Mouse (Mus musculus) kidney, embryonic 15.5 days (tissue): ENCODE results near the gene Acp5. TPM values are rescaled to one million over a fixed set of nuclear protein-coding genes. Genes with fewer than 3 reads are reported as not detected.

Experiments
- ATAC-seq: fragments of 200-750 bp; cut with Nextera tagmentation; replicated peaks from 2 replicates; pipeline ENCODE4 v1.8.0; 2017; ENCODE audit warnings: moderate TSS enrichment; ENCODE audit not compliant: low FRiP score
- H3K27ac ChIP-seq: fragments of 300-500 bp; sonication (generic); 2 replicates; pipeline ENCODE4 v1.5.1; 2015; ENCODE audit warnings: mild to moderate bottlenecking, inconsistent platforms
- H3K27me3 ChIP-seq: fragments of 300-500 bp; sonication (generic); 2 replicates; pipeline ENCODE4 v1.6.1; 2015; ENCODE audit warnings: inconsistent platforms
- H3K36me3 ChIP-seq: fragments of 300-500 bp; sonication (generic); 2 replicates; pipeline ENCODE4 v1.6.1; 2015; ENCODE audit warnings: inconsistent platforms
- H3K4me1 ChIP-seq: fragments of 300-500 bp; sonication (generic); 2 replicates; pipeline ENCODE4 v1.6.1; 2015; ENCODE audit warnings: inconsistent platforms
- H3K4me2 ChIP-seq: fragments of 300-500 bp; sonication (generic); 2 replicates; pipeline ENCODE4 v1.6.1; 2015; ENCODE audit warnings: moderate library complexity, mild to moderate bottlenecking, inconsistent platforms
- H3K4me3 ChIP-seq: fragments of 300-500 bp; sonication (generic); replicated peaks from 2 replicates; pipeline ENCODE4 v1.5.1; 2015; ENCODE audit warnings: mild to moderate bottlenecking, inconsistent platforms
- H3K9ac ChIP-seq: fragments of 300-500 bp; sonication (generic); 2 replicates; pipeline ENCODE4 v1.6.1; 2015; ENCODE audit warnings: mild to moderate bottlenecking, inconsistent platforms
- H3K9me3 ChIP-seq: fragments of 300-500 bp; sonication (generic); replicated peaks from 2 replicates; pipeline ENCODE4 v1.6.1; 2016; ENCODE audit warnings: inconsistent platforms
- WGBS: fragments of 180-500 bp; shearing (Covaris S2); methylation state at CpG from one replicate; pipeline ENCODE4 v1.1.7; 2015; ENCODE audit warnings: mixed read lengths; 5-methylcytosine and 5-hydroxymethylcytosine counted together
- polyA plus RNA-seq: library from polyadenylated mRNA; unstranded; fragments of >200 nt; fragmentation: Nextera tagmentation; extraction: Ambion mirVana; gene quantifications from 2 replicates; pipeline ENCODE4 v1.2.1, GENCODE M21; 2015

The Acp5 gene
- polyA plus RNA-seq, 1 experiment from 2014 or later, result 7.3 TPM

GRCm38 (mm10) chr9:22117754-22118456 lies 17.6 kb downstream of the Acp5 start:
- Histone ChIP-seq H3K36me3 (peaks cover 11% of the 10 kb centered on the region), H3K4me2 (peak overlapping the region; percentile 70), H3K9me3 (no peaks in the 10 kb centered on the region), H3K4me3 (peak overlapping the region; percentile 82), H3K9ac (0 out of 2 replicates have a peak overlapping the region, but pooled peaks have one; percentile 84), H3K27me3 (no peaks in the 10 kb centered on the region), H3K27ac (no peak overlapping the region), H3K4me1 (peaks cover 16% of the 10 kb centered on the region)
- no peak for ATAC-seq
- 43% methylated on average over 10 of the region's 10 CpGs for WGBS

GRCm38 (mm10) chr9:22116740-22117426 lies 18.6 kb downstream of the Acp5 start, which contains the start of gene Elof1:
TSS of gene Elof1 (minus strand) at chr9:22117172.
- Histone ChIP-seq H3K27ac (peak within 1 kb of the TSS; percentile 74), H3K4me2 (peak within 1 kb of the TSS; percentile 70), H3K9ac (peak within 1 kb of the TSS; percentile 84), H3K4me1 (peaks cover 16% of the 10 kb centered on the region), H3K36me3 (peaks cover 21% of the 10 kb centered on the region), H3K4me3 (peak within 1 kb of the TSS; percentile 82), H3K9me3 (no peaks in the 10 kb centered on the region), H3K27me3 (no peaks in the 10 kb centered on the region)
- peak; percentile 95 for ATAC-seq
- WGBS, result under 1% methylated on average over 52 of the region's 52 CpGs

GRCm38 (mm10) chr9:22116086-22116485 lies 19.4 kb downstream of the Acp5 start:
- no peak for ATAC-seq
- Histone ChIP-seq H3K4me3 (peak overlapping the region; percentile 82), H3K36me3 (peaks cover 29% of the 10 kb centered on the region), H3K27me3 (no peaks in the 10 kb centered on the region), H3K9ac (peak overlapping the region; percentile 84), H3K4me2 (peak overlapping the region; percentile 70), H3K4me1 (peaks cover 16% of the 10 kb centered on the region), H3K27ac (no peak overlapping the region), H3K9me3 (no peaks in the 10 kb centered on the region)
- WGBS, result 23% methylated on average over 15 of the region's 15 CpGs

GRCm38 (mm10) chr9:22115635-22116034 lies 19.9 kb downstream of the Acp5 start:
- no peak for ATAC-seq
- no peak overlapping the region for H3K27ac ChIP-seq
- peaks cover 16% of the 10 kb centered on the region for H3K4me1 ChIP-seq
- no peaks in the 10 kb centered on the region for H3K9me3 ChIP-seq
- peak overlapping the region; percentile 70 for H3K4me2 ChIP-seq
- peak overlapping the region; percentile 84 for H3K9ac ChIP-seq
- H3K36me3 ChIP-seq, result peaks cover 33% of the 10 kb centered on the region
- H3K27me3 ChIP-seq, result no peaks in the 10 kb centered on the region
- 89% methylated on average over 4 of the region's 4 CpGs for WGBS
- peak overlapping the region; percentile 82 for H3K4me3 ChIP-seq

- no peak overlapping the region for H3K9ac ChIP-seq
- H3K4me3 ChIP-seq, result no peak overlapping the region
- no peak for ATAC-seq
- no peak overlapping the region for H3K4me2 ChIP-seq
- WGBS, result 88% methylated on average over 9 of the region's 9 CpGs
- no peak overlapping the region for H3K27ac ChIP-seq
- H3K27me3 ChIP-seq, result no peaks in the 10 kb centered on the region
- H3K36me3 ChIP-seq, result peaks cover 39% of the 10 kb centered on the region
- H3K4me1 ChIP-seq, result no peaks in the 10 kb centered on the region
- no peaks in the 10 kb centered on the region for H3K9me3 ChIP-seq
Measured at GRCm38 (mm10) chr9:22108194-22108593, 27.3 kb downstream of the Acp5 start.

GRCm38 (mm10) chr9:22099922-22100321 lies 35.6 kb downstream of the Acp5 start:
- no peak overlapping the region for H3K9ac ChIP-seq
- peaks cover 45% of the 10 kb centered on the region for H3K27me3 ChIP-seq
- H3K4me3 ChIP-seq, result peak overlapping the region; percentile 13
- 4% methylated on average over 18 of the region's 18 CpGs for WGBS
- H3K9me3 ChIP-seq, result no peaks in the 10 kb centered on the region
- peaks cover 19% of the 10 kb centered on the region for H3K4me1 ChIP-seq
- H3K36me3 ChIP-seq, result no peaks in the 10 kb centered on the region
- H3K4me2 ChIP-seq, result peak overlapping the region; percentile 42
- no peak overlapping the region for H3K27ac ChIP-seq
- no peak for ATAC-seq

GRCm38 (mm10) chr9:22098993-22099696 lies 36.4 kb downstream of the Acp5 start, which contains the start of gene Cnn1:
TSS of gene Cnn1 (plus strand) at chr9:22099216.
- Histone ChIP-seq H3K27ac (no peak within 1 kb of the TSS), H3K36me3 (no peaks in the 10 kb centered on the region), H3K9me3 (no peaks in the 10 kb centered on the region), H3K4me2 (peak within 1 kb of the TSS; percentile 42), H3K27me3 (peaks cover 45% of the 10 kb centered on the region), H3K4me1 (peaks cover 19% of the 10 kb centered on the region), H3K9ac (no peak within 1 kb of the TSS), H3K4me3 (peak within 1 kb of the TSS; percentile 13)
- no peak for ATAC-seq
- WGBS, result 7% methylated on average over 14 of the region's 14 CpGs

- Histone ChIP-seq H3K4me1 (peaks cover 19% of the 10 kb centered on the region), H3K27ac (no peak overlapping the region), H3K9ac (peak overlapping the region; percentile 53), H3K4me3 (peak overlapping the region; percentile 46), H3K4me2 (peak overlapping the region; percentile 79), H3K9me3 (no peaks in the 10 kb centered on the region), H3K27me3 (peaks cover 41% of the 10 kb centered on the region), H3K36me3 (no peaks in the 10 kb centered on the region)
- peak; percentile 76 for ATAC-seq
- 2% methylated on average over 24 of the region's 24 CpGs for WGBS
Measured at GRCm38 (mm10) chr9:22095854-22096307, 39.6 kb downstream of the Acp5 start.

- no peaks in the 10 kb centered on the region for H3K36me3 ChIP-seq
- H3K27me3 ChIP-seq, result peaks cover 9% of the 10 kb centered on the region
- no peak overlapping the region for H3K4me3 ChIP-seq
- 86% methylated on average over 6 of the region's 6 CpGs for WGBS
- H3K27ac ChIP-seq, result no peak overlapping the region
- peaks cover 6% of the 10 kb centered on the region for H3K4me1 ChIP-seq
- no peaks in the 10 kb centered on the region for H3K9me3 ChIP-seq
- no peak overlapping the region for H3K9ac ChIP-seq
- H3K4me2 ChIP-seq, result no peak overlapping the region
- no peak for ATAC-seq
Measured at GRCm38 (mm10) chr9:22092746-22093145, 42.8 kb downstream of the Acp5 start.

- no peak overlapping the region for H3K9ac ChIP-seq
- ATAC-seq, result no peak
Measured at GRCm38 (mm10) chr9:22089986-22090385, 45.5 kb downstream of the Acp5 start.

GRCm38 (mm10) chr9:22089281-22089680 lies 46.2 kb downstream of the Acp5 start:
- WGBS, result 95% methylated on average over 7 of the region's 7 CpGs

More at GRCm38 (mm10) chr9:22089986-22090385, 45.5 kb downstream of the Acp5 start:
- no peak overlapping the region for H3K27ac ChIP-seq
- no peak overlapping the region for H3K4me3 ChIP-seq
- H3K4me2 ChIP-seq, result no peak overlapping the region
- no peaks in the 10 kb centered on the region for H3K36me3 ChIP-seq
- no peaks in the 10 kb centered on the region for H3K9me3 ChIP-seq
- WGBS, result 86% methylated on average over 7 of the region's 7 CpGs
- 0 out of 2 replicates have a peak, but pooled peaks cover 5% of the 10 kb centered on the region for H3K27me3 ChIP-seq
- H3K4me1 ChIP-seq, result peaks cover 8% of the 10 kb centered on the region

More at GRCm38 (mm10) chr9:22089281-22089680, 46.2 kb downstream of the Acp5 start:
- Histone ChIP-seq H3K4me2 (no peak overlapping the region), H3K27ac (no peak overlapping the region), H3K4me1 (peaks cover 14% of the 10 kb centered on the region), H3K27me3 (0 out of 2 replicates have a peak, but pooled peaks cover 5% of the 10 kb centered on the region), H3K9me3 (no peaks in the 10 kb centered on the region), H3K9ac (no peak overlapping the region), H3K4me3 (no peak overlapping the region), H3K36me3 (no peaks in the 10 kb centered on the region)
- no peak for ATAC-seq
